Mouse (Mus musculus): ENCODE results near the gene Ppia. TPM values are rescaled to one million over a fixed set of nuclear protein-coding genes. Genes with fewer than 3 reads are reported as not detected.
"Not testable (repeated sequence)": the region's sequence is repeated elsewhere in the genome, so short reads cannot be mapped to it uniquely, and the experiment has no call there.

The Ppia gene
- polyA plus RNA-seq, 2 experiments from 2014 or later, result 2,528 to 2,595 TPM

GRCm38 (mm10) chr11:6443102-6443501 lies 27.9 kb downstream of the Ppia start:
- ATAC-seq, result no peak

- ATAC-seq, result no peak
Measured at GRCm38 (mm10) chr11:6443727-6444076, 28.5 kb downstream of the Ppia start.

- ATAC-seq, result peak; percentile 96
Measured at GRCm38 (mm10) chr11:6444077-6444853, 29.0 kb downstream of the Ppia start, which contains the start of gene H2afv. H2afv (minus strand) TSS chr11:6444443.

- no peak for ATAC-seq
Measured at GRCm38 (mm10) chr11:6445441-6445840, 30.2 kb downstream of the Ppia start.

GRCm38 (mm10) chr11:6445951-6446350 lies 30.7 kb downstream of the Ppia start:
- ATAC-seq, result no peak

GRCm38 (mm10) chr11:6447493-6447892 lies 32.2 kb downstream of the Ppia start:
- no peak for ATAC-seq

- ATAC-seq, result not testable (repeated sequence)
Measured at GRCm38 (mm10) chr11:6448155-6448554, 32.9 kb downstream of the Ppia start.

- no peak for ATAC-seq
Measured at GRCm38 (mm10) chr11:6456083-6456482, 40.8 kb downstream of the Ppia start.

GRCm38 (mm10) chr11:6463159-6463837 lies 48.1 kb downstream of the Ppia start:
- no peak for ATAC-seq

GRCm38 (mm10) chr11:6465122-6465521 lies 49.9 kb downstream of the Ppia start:
- peak; percentile 95 for ATAC-seq

GRCm38 (mm10) chr11:6468541-6468940 lies 53.3 kb downstream of the Ppia start:
- ATAC-seq, result no peak

Other genes starting within 250 kb of the Ppia start
- gene A730071L15Rik, start 215.4 kb upstream of the Ppia start, polyA plus RNA-seq (2017; shearing (Covaris generic)), result under 1 TPM in 1 of 2 experiments, not detected in 1; 0.56 TPM
- 10 to 100 TPM; 32.3 to 52.0 TPM for gene Nudcd3, start 215.0 kb upstream of the Ppia start, polyA plus RNA-seq (2017; shearing (Covaris generic))
- gene Npc1l1, start 185.3 kb upstream of the Ppia start, polyA plus RNA-seq (2017; shearing (Covaris generic)), result under 1 TPM; 0.07 to 0.13 TPM
- 100 to 1,000 TPM in 1 of 2 experiments, 10 to 100 TPM in 1; 90.0 to 123 TPM for gene Ddx56, start 147.7 kb upstream of the Ppia start, polyA plus RNA-seq (2017; shearing (Covaris generic))
- gene Tmed4, start 140.6 kb upstream of the Ppia start, polyA plus RNA-seq (2017; shearing (Covaris generic)), result 10 to 100 TPM; 76.3 to 100.0 TPM
- gene Ogdh, start 123.8 kb upstream of the Ppia start, polyA plus RNA-seq (2017; shearing (Covaris generic)), result 100 to 1,000 TPM; 146 to 237 TPM
- 10 to 100 TPM; 46.5 to 67.2 TPM for gene Zmiz2, start 26.4 kb upstream of the Ppia start, polyA plus RNA-seq (2017; shearing (Covaris generic))
- gene H2afv, start 29.0 kb downstream of the Ppia start, polyA plus RNA-seq (2017; shearing (Covaris generic)), result 100 to 1,000 TPM; 147 to 164 TPM
- gene Purb, start 60.5 kb downstream of the Ppia start, polyA plus RNA-seq (2017; shearing (Covaris generic)), result 10 to 100 TPM; 22.2 to 22.3 TPM
- gene Myo1g, start 105.5 kb downstream of the Ppia start, polyA plus RNA-seq (2017; shearing (Covaris generic)), result 100 to 1,000 TPM; 132 to 240 TPM
- gene Ccm2, start 131.4 kb downstream of the Ppia start, polyA plus RNA-seq (2017; shearing (Covaris generic)), result 100 to 1,000 TPM; 203 to 260 TPM
- under 1 TPM in 1 of 2 experiments, not detected in 1; 0.22 TPM for gene Nacad, start 190.6 kb downstream of the Ppia start, polyA plus RNA-seq (2017; shearing (Covaris generic))
- 10 to 100 TPM; 27.9 to 60.5 TPM for gene Tbrg4, start 210.6 kb downstream of the Ppia start, polyA plus RNA-seq (2017; shearing (Covaris generic))
- gene Wap, start 223.2 kb downstream of the Ppia start, polyA plus RNA-seq (2017; shearing (Covaris generic)), result not detected
- 1 to 10 TPM; 4.2 to 5.6 TPM for gene Ramp3, start 243.1 kb downstream of the Ppia start, polyA plus RNA-seq (2017; shearing (Covaris generic))

All from CD4-positive, CD25-positive, alpha-beta regulatory T cell, adult 4 months (primary cell).